Mouse (Mus musculus) splenic B cell, adult 2 months (primary cell): ENCODE data around the gene Taok2.
"Not testable (repeated sequence)": the region's sequence is repeated elsewhere in the genome, so short reads cannot be mapped to it uniquely, and the experiment has no call there.

ENCODE experiments used
- DNase-seq: peaks from one replicate; pipeline ENCODE4 v3.0.0-alpha.2; 2011; ENCODE audit warnings: low read depth, low spot score
- H3K27me3 ChIP-seq: 2 replicates; pipeline ENCODE4 v1.6.1; 2012; ENCODE audit warnings: mild to moderate bottlenecking, low read length, moderate library complexity, mixed read lengths; ENCODE audit not compliant: control insufficient read depth, poor library complexity, insufficient read depth, severe bottlenecking
- H3K36me3 ChIP-seq: 2 replicates; pipeline ENCODE4 v1.6.1; 2012; ENCODE audit warnings: mild to moderate bottlenecking, low read length, moderate library complexity, mixed read lengths; ENCODE audit not compliant: control insufficient read depth, poor library complexity, insufficient read depth, severe bottlenecking

Gene Taok2

GRCm38 (mm10) chr7:126884286-126885164 is at the start of gene Taok2:
TSS of gene Taok2 (minus strand) at chr7:126884703.
- peaks cover 2% of the 10 kb centered on the region; the same call in 1 of the 2 replicates for H3K36me3 ChIP-seq
- H3K27me3 ChIP-seq = no peaks in the 10 kb centered on the region
- peak; percentile 95 for DNase-seq

DNA sequence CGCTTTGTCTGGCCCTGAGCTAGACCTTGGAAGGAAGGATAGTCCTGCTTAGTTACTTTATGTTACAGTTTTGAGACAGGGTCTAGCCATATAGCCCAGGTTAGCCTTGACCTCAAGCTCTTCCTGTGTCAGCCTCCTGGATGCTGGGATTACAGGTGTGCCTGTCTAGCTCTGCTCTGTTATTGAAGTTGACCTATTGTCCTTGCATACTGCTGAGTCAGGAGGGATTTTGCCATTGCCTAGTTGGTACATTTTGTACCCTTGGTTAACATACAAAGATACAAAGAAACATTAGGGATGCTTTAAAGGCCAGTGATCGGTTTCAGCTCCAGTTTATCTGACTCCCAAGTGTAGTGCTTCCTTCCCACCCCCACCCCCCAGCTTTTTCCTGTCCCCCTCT is 48.1 kb upstream of the Taok2 start:
- no peak for DNase-seq
- Histone ChIP-seq H3K36me3 (0 out of 2 replicates have a peak, but pooled peaks cover 3% of the 10 kb centered on the region), H3K27me3 (no peaks in the 10 kb centered on the region)

DNA sequence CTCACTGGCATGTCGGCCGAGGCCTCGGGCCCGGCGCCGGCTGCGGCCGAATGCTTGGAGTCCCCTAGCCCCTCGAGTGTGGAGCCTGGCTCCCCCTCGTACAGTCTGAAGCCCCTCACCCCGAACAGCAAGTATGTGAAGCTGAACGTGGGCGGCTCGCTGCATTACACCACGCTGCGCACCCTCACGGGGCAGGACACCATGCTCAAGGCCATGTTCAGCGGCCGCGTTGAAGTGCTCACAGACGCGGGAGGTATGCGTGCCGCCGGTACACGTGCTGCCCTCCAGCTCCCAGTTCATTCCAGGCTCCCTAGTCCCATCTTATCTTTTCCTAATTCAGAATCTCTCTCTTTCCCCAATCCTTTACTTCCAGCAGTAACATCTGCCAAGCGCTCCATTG is 44.5 kb upstream of the Taok2 start:
- DNase-seq = no peak
- Histone ChIP-seq H3K27me3 (no peaks in the 10 kb centered on the region), H3K36me3 (0 out of 2 replicates have a peak, but pooled peaks cover 2% of the 10 kb centered on the region)

DNA sequence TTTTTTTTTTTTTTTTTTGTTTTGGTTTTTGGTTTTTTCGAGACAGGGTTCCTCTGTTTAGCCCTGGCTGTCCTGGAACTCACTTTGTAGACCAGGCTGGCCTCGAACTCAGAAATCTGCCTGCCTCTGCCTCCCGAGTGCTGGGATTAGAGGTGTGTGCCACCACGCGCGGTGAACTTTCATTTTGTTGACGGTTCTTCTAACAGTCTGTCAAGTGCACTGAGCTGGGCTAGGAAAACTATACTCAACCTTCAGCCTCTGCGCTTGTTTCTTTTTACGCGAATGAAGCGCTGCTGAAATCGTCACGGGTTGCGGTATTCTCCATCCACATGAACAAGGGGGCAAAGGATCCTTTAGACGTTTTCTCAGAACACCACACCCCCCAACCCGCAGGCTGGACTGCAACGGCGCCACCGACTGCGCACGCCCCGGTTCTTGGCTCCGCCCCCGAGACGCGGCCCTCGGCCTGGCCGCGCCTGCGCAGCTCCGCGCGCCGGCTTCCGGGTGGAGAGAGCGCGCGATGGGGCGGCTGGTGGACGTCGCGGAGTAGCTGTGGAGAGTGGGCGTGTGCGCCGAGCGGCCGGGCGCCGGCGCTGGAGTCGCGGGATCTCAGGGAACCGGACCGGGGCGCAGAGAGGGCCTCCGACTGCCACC is 44.0 kb upstream of the Taok2 start, which contains the start of gene Kctd13:
TSS of gene Kctd13 (plus strand) at position 496 of the 654 bp plus-strand sequence.
- Histone ChIP-seq H3K27me3 (no peaks in the 10 kb centered on the region), H3K36me3 (0 out of 2 replicates have a peak, but pooled peaks cover 2% of the 10 kb centered on the region)
- peak; percentile 95 for DNase-seq

- no peaks in the 10 kb centered on the region for H3K27me3 ChIP-seq
- H3K36me3 ChIP-seq = 0 out of 2 replicates have a peak, but pooled peaks cover 2% of the 10 kb centered on the region
- DNase-seq = no peak
These were observed 41.8 kb upstream of the Taok2 start for GRCm38 (mm10) chr7:126926299-126926698.

- DNase-seq = no peak
- Histone ChIP-seq H3K27me3 (no peaks in the 10 kb centered on the region), H3K36me3 (no peaks in the 10 kb centered on the region)
These were observed 39.5 kb upstream of the Taok2 start for GRCm38 (mm10) chr7:126923999-126924398.

DNA sequence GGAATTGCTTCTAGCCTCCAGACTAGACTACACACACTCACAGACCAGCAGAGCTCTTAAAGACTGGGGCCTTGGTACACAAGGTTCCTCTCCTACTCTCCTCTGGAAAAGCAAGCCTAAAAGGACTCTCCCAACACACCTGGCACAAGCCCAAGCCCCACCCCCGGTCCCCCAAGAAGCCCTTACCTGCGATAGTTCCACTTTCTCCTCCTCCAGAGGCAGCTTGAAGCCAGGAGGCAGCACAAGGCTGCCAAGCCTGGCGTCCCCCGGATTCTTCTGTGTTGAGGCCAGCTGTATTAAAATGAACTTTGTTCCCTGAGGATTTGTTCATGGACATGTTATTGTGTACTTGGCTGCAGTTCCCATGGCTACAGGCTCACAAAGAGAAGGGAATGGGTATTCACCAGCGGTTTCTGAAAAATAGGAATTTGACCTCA is 38.1 kb upstream of the Taok2 start, which contains the start of gene Tmem219:
TSS of gene Tmem219 (minus strand) at position 294 of the 437 bp plus-strand sequence.
- H3K27me3 ChIP-seq = no peaks in the 10 kb centered on the region
- H3K36me3 ChIP-seq = no peaks in the 10 kb centered on the region
- DNase-seq = no peak

GRCm38 (mm10) chr7:126921563-126921962 is 37.1 kb upstream of the Taok2 start:
- Histone ChIP-seq H3K36me3 (no peaks in the 10 kb centered on the region), H3K27me3 (no peaks in the 10 kb centered on the region)
- no peak for DNase-seq

DNA sequence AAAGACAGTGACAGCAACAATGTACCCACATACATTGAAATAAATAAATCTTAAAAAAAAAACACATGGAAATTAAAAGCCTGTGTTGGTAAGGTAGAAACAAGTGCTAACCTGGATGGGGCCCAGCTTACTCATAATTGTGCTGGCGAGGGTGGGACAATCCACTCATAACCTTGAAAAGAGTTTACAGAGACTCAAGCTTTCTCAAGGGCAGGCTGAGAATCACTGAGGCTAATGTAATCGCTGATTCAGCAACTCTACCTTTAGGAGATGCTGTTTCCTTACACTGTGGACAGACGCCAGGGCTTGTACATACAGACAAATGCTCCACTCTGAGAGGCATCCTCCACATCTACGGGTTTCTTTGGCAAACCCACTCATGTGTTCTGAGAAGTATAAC is 35.5 kb upstream of the Taok2 start:
- H3K27me3 ChIP-seq = no peaks in the 10 kb centered on the region
- DNase-seq = no peak
- H3K36me3 ChIP-seq = no peaks in the 10 kb centered on the region

DNA sequence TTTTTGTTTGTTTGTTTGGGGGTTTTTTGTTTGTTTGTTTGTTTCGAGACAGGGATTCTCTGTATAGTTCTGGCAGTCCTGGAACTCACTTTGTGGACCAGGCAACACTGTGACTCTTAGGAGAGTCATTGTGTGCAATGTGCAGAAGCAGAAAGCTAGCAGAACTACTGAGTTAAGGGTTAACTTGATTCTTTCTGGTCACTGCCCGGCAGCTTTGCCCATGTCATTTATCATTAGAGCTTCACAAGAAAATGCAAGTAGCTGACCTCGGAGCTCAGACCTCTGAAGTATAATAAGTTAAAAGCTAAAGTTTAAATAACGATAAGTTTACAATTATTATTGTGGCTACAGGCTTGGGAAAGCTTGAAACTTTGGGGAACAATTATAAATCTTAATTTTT is 33.9 kb upstream of the Taok2 start:
- DNase-seq, H3K27me3 ChIP-seq, H3K36me3 ChIP-seq: not testable (repeated sequence)

- no peak for DNase-seq
- H3K36me3 ChIP-seq = no peaks in the 10 kb centered on the region
- no peaks in the 10 kb centered on the region for H3K27me3 ChIP-seq
These were observed 30.3 kb upstream of the Taok2 start for GRCm38 (mm10) chr7:126914844-126915243.

DNA sequence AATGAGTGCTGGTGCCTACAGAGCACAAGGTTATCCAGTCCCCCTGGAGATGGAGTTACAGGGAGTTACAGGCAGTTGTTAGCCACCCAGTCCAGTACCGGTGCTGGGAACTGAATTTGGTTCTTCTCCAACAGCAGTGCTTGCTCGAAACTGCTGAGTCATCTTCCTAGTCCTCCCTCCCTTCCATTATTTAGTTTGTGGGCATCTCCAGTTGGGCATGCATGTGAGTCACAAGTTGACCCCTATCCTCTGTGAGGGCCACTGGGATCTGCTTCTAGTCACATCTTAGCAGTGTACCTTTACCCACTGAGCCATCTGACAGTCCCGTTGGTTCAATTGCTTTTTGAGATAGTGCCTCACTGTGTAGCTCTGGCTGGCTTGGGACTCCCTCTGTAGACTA is 21.1 kb upstream of the Taok2 start:
- DNase-seq = no peak
- Histone ChIP-seq H3K27me3 (no peaks in the 10 kb centered on the region), H3K36me3 (no peaks in the 10 kb centered on the region)

DNA sequence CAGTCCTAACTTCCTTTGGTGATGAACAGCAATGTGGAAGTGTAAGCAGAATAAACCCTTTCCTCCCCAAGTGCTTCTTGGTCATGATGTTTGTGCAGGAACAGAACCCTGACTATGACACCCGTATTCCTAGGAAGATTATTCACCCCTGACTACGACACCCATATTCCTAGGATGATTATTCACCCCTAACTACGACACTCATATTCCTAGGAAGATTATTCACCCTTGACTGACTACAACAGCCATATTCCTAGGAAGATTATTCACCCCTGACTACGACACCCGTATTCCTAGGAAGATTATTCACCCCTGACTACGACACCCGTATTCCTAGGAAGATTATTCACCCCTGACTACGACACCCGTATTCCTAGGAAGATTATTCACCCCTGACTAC is 15.3 kb upstream of the Taok2 start:
- not testable (repeated sequence) for H3K27me3 ChIP-seq, H3K36me3 ChIP-seq, DNase-seq

- peak; percentile 94 for DNase-seq
- H3K27me3 ChIP-seq = no peaks in the 10 kb centered on the region
- H3K36me3 ChIP-seq = no peaks in the 10 kb centered on the region
These were observed 13.8 kb upstream of the Taok2 start for GRCm38 (mm10) chr7:126898102-126898990.
